Mouse (Mus musculus): ENCODE measurements around the gene Fndc9. TPM values are rescaled to one million over a fixed set of nuclear protein-coding genes. Genes with fewer than 3 reads are reported as not detected.
A peak's percentile ranks its signal among the peaks of the same experiment; 100 is the strongest.

Gene Fndc9
- polyA plus RNA-seq, 1 experiment from 2014 or later, result 0.80 TPM

DNA sequence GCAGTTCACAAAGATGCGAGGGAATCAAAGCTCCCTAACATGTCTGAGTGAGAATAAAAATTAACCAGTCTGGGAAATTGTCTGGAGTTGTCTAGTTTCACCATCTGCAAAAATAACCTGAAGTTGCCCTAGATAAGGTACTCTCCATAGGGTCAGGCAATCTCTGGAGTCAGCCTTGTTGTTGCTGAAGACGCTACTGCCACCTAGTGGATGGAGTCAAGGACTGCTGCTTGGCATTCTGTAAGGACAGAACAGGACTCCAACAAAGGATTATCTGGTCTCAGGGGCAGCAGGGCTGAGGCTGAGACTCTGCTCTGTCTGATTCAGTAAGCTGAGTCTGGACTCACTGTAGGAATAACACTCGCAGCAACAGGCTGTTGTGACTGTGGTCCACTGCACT lies 20.0 kb upstream of the Fndc9 start:
- Histone ChIP-seq H3K36me3 (peaks cover 17% of the 10 kb centered on the region), H3K4me3 (no peak overlapping the region), H3K27ac (peak overlapping the region; percentile 74), H3K9me3 (no peaks in the 10 kb centered on the region), H3K27me3 (ENCODE audit: insufficient read depth, poor library complexity, severe bottlenecking) (no peaks in the 10 kb centered on the region), H3K4me1 (replicated peaks) (peaks cover 56% of the 10 kb centered on the region)
- WGBS, result 26% methylated on average over 3 of the region's 3 CpGs
- DNase-seq (ENCODE audit: low spot score), result peak; percentile 81

DNA sequence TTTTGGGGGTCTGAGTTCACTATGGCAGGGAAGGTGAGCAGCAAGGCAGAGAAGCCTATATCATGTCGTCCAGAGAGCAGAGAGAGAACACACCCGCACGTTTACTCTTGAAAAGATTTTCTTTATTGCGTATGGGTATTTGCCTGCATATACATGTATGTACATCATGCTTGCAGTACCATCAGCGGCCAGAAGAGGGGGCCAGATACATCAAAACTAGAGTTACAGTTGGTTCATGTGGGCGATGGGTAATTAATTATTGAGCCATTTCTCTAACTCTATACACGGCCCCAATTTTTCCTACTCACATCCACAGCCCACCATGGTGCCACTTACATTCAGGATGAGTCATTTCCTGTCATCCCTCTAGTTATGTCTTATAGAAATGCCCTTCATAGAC lies 18.7 kb upstream of the Fndc9 start:
- H3K9me3 ChIP-seq, result no peaks in the 10 kb centered on the region
- WGBS, result 73% methylated on average over 7 of the region's 7 CpGs
- H3K36me3 ChIP-seq, result peaks cover 28% of the 10 kb centered on the region
- no peak for DNase-seq (ENCODE audit: low spot score)
- no peak overlapping the region for H3K27ac ChIP-seq
- H3K4me1 ChIP-seq (replicated peaks), result peaks cover 53% of the 10 kb centered on the region
- H3K4me3 ChIP-seq, result no peak overlapping the region
- H3K27me3 ChIP-seq (ENCODE audit: insufficient read depth, poor library complexity, severe bottlenecking), result no peaks in the 10 kb centered on the region

DNA sequence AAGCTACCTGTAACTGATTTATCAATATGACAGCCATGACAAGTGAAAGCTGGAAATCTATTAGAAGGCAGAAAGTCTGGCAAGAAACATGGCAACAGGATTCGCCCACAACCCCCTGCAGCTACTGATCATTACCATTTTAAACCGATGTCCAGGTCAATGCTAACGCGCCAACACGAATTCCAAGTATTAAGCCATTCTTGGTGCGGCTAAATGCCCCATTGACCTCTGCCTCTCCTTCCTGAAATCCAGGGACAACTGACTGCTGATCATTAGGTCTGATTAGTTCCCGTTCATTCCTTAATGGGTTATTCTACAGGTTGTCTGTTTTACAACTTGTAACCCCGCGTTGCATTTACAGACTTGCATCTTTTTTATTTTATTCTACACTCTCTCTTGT lies 17.6 kb upstream of the Fndc9 start:
- H3K4me3 ChIP-seq, result no peak overlapping the region
- H3K27me3 ChIP-seq (ENCODE audit: insufficient read depth, poor library complexity, severe bottlenecking), result no peaks in the 10 kb centered on the region
- WGBS, result 86% methylated on average over 9 of the region's 9 CpGs
- H3K9me3 ChIP-seq, result no peaks in the 10 kb centered on the region
- peaks cover 44% of the 10 kb centered on the region for H3K4me1 ChIP-seq (replicated peaks)
- no peak for DNase-seq (ENCODE audit: low spot score)
- H3K36me3 ChIP-seq, result peaks cover 36% of the 10 kb centered on the region
- H3K27ac ChIP-seq, result no peak overlapping the region; the same call in 1 of the 2 replicates

DNA sequence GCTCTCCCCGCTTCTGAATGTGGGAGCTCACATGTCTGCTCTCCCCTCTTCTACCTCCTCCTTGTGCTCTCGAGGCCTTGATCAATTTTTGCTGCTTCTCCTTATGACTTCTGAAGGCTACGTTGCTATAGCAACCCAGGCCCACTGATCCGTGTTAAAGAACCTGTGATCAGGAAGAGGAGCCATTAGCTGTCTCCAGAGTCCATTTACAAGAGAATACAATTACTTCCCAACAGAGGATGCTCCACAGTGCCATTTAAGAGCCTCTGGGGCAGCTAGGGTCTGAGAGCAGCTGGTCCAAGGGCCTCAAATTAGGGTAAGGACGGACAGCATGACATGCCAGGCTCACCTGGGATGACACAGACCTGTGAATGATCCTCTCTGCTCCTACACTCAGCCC lies 16.7 kb upstream of the Fndc9 start:
- H3K27ac ChIP-seq, result peak overlapping the region; percentile 77
- no peak for DNase-seq (ENCODE audit: low spot score)

DNA sequence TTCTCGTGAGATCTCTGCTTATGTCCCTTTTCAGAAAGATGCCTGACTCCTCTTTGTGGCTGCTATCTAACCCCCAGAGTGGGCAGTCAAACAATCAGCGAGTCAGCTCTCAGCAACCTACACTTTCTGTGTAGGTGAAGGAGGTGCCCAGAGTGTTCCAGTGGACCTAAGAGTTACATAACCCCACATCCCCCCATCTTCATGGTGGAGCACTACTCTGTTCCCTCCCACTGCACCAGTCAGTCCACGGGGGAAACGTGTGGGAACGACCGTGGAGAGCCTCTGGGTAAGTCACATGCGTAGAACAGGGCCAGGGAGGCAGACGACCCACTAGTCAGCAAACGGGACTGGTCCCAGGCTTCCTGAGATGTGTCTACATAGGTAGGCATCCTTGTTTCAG lies 16.0 kb upstream of the Fndc9 start:
- H3K4me1 ChIP-seq (replicated peaks), result peaks cover 42% of the 10 kb centered on the region
- DNase-seq (ENCODE audit: low spot score), result no peak
- H3K36me3 ChIP-seq, result peaks cover 47% of the 10 kb centered on the region
- H3K9me3 ChIP-seq, result 0 out of 2 replicates have a peak, but pooled peaks cover 2% of the 10 kb centered on the region
- H3K4me3 ChIP-seq, result no peak overlapping the region
- H3K27ac ChIP-seq, result peak overlapping the region; percentile 77
- 81% methylated on average over 9 of the region's 9 CpGs for WGBS
- H3K27me3 ChIP-seq (ENCODE audit: insufficient read depth, poor library complexity, severe bottlenecking), result no peaks in the 10 kb centered on the region

More for the DNA sequence above, 16.7 kb upstream of the Fndc9 start:
- Histone ChIP-seq H3K36me3 (peaks cover 44% of the 10 kb centered on the region), H3K27me3 (ENCODE audit: insufficient read depth, poor library complexity, severe bottlenecking) (no peaks in the 10 kb centered on the region), H3K4me1 (replicated peaks) (peaks cover 42% of the 10 kb centered on the region), H3K9me3 (no peaks in the 10 kb centered on the region), H3K4me3 (no peak overlapping the region)
- WGBS, result 26% methylated on average over 5 of the region's 5 CpGs

DNA sequence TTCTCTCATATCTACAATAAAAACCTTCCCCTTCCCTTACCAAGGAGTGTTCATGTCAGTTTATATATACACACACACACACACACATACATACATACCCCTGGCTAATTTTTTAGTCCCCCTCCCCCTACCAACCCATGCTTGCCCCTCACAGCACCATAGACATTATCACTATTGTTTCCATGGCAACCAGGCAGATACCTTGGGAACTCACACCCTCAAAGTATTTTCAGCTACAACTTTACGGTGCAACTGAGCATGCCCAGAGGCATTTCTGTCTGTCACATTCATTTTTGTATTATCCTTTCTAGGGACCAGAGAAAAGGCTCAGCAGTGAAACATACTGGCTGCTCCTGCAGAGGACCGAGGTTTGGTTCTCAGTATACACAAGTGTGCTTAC lies 15.1 kb upstream of the Fndc9 start:
- no peak overlapping the region for H3K27ac ChIP-seq
- whole genome bisulfite sequencing, result 75% methylated on average over 2 of the region's 2 CpGs
- peaks cover 36% of the 10 kb centered on the region for H3K4me1 ChIP-seq (replicated peaks)
- H3K9me3 ChIP-seq, result 0 out of 2 replicates have a peak, but pooled peaks cover 2% of the 10 kb centered on the region
- H3K27me3 ChIP-seq (ENCODE audit: insufficient read depth, poor library complexity, severe bottlenecking), result no peaks in the 10 kb centered on the region
- no peak for DNase-seq (ENCODE audit: low spot score)
- H3K4me3 ChIP-seq, result no peak overlapping the region
- peaks cover 47% of the 10 kb centered on the region for H3K36me3 ChIP-seq

DNA sequence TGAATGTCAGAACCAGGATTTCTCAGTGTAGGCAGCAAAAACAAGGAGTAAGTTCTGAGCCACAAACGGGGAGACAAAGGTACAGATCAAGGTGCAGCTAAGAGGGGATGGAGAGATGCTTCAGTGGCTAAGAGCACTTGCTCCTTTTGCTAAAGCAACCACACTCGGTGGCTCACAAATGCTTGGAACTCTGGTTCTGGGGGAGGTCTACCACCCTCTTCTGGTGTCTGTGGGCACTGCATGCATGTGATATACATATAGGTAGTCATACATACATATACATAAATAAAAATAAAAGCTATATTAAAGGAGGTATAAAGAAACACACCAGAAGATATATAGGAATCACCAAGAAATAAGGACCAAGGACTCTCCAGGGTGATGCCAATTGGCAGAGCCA lies 11.8 kb upstream of the Fndc9 start:
- H3K36me3 ChIP-seq, result peaks cover 38% of the 10 kb centered on the region
- H3K9me3 ChIP-seq, result 0 out of 2 replicates have a peak, but pooled peaks cover 2% of the 10 kb centered on the region
- peaks cover 25% of the 10 kb centered on the region for H3K4me1 ChIP-seq (replicated peaks)
- no peak overlapping the region for H3K4me3 ChIP-seq
- DNase-seq (ENCODE audit: low spot score), result no peak
- H3K27me3 ChIP-seq (ENCODE audit: insufficient read depth, poor library complexity, severe bottlenecking), result no peaks in the 10 kb centered on the region
- WGBS, result 80% methylated on average over 2 of the region's 2 CpGs
- H3K27ac ChIP-seq, result no peak overlapping the region

DNA sequence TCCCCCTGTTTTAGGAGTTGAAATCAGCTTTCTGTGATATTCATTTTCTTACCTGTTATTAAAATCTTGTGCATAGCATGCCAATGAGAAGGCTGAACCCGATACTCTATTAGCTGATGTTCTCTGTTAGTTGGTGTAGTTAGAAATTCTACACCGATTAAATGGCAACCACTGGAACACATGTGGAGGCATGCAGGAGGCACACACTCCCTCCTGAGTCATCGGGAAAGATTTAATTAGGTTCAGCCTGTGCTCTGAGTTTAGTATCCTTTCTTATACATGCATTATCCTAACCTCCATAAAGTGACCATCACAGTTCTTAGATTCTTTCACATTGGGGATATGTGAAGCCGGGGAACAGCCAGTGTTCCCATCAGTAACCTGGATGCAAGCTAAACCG lies 10.0 kb upstream of the Fndc9 start:
- H3K4me1 ChIP-seq (replicated peaks), result 0 out of 2 replicates have a peak, but pooled peaks cover 8% of the 10 kb centered on the region
- no peak for DNase-seq (ENCODE audit: low spot score)
- H3K36me3 ChIP-seq, result peaks cover 35% of the 10 kb centered on the region
- no peak overlapping the region for H3K27ac ChIP-seq
- H3K27me3 ChIP-seq (ENCODE audit: insufficient read depth, poor library complexity, severe bottlenecking), result no peaks in the 10 kb centered on the region
- no peak overlapping the region for H3K4me3 ChIP-seq
- 89% methylated on average over 5 of the region's 5 CpGs for WGBS
- H3K9me3 ChIP-seq, result 0 out of 2 replicates have a peak, but pooled peaks cover 2% of the 10 kb centered on the region

DNA sequence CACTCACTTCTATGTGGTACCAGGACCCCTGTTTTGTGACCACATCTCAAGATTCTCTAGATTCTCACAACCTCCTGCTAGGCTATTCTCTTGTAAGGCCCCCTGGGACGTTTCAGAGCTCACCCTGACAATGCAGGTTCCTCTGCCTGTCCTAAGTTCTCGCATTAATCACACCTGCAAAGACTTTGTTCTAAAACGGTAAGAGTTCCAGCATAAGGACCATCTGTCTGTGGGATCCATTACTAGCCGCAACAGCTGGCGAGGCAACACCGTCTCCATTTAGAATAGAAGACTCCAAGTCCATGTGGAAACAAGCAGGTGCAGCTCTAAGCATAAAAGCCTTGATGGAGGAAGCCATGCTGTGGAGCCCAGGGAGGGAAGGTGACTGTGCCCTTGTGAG lies 5.1 kb upstream of the Fndc9 start:
- WGBS, result 67% methylated on average over 6 of the region's 6 CpGs
- H3K27me3 ChIP-seq (ENCODE audit: insufficient read depth, poor library complexity, severe bottlenecking), result no peaks in the 10 kb centered on the region
- no peak for DNase-seq (ENCODE audit: low spot score)

DNA sequence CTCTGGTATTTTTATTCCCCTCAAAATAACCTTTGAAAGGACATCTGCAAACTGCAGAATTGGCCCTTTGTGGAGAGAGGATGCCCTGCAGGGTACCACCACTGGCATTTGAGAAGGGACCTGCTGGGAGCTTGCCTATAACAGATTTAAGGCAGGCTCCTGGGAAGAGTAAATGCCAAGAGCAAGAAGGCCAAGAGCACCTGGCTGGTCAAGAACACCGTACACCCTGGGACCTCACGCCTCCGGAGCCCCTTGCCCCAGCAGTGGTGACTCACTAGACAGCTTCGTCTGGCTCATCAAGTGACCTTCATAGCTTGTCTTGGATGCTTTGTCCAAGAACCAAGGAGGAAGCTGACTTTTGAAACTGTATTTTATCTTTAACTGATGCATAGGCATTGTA lies 2.5 kb upstream of the Fndc9 start:
- no peak for DNase-seq (ENCODE audit: low spot score)
- H3K27ac ChIP-seq, result no peak overlapping the region
- H3K27me3 ChIP-seq (ENCODE audit: insufficient read depth, poor library complexity, severe bottlenecking), result no peaks in the 10 kb centered on the region
- H3K4me1 ChIP-seq (replicated peaks), result peaks cover 21% of the 10 kb centered on the region
- WGBS, result 91% methylated on average over 4 of the region's 4 CpGs
- no peak overlapping the region for H3K4me3 ChIP-seq
- H3K9me3 ChIP-seq, result no peaks in the 10 kb centered on the region
- H3K36me3 ChIP-seq, result peaks cover 26% of the 10 kb centered on the region

More for the DNA sequence above, 5.1 kb upstream of the Fndc9 start:
- no peaks in the 10 kb centered on the region for H3K9me3 ChIP-seq
- H3K4me1 ChIP-seq (replicated peaks), result peaks cover 12% of the 10 kb centered on the region
- no peak overlapping the region for H3K4me3 ChIP-seq
- H3K36me3 ChIP-seq, result peaks cover 18% of the 10 kb centered on the region; the same call in 1 of the 2 replicates
- no peak overlapping the region for H3K27ac ChIP-seq

DNA sequence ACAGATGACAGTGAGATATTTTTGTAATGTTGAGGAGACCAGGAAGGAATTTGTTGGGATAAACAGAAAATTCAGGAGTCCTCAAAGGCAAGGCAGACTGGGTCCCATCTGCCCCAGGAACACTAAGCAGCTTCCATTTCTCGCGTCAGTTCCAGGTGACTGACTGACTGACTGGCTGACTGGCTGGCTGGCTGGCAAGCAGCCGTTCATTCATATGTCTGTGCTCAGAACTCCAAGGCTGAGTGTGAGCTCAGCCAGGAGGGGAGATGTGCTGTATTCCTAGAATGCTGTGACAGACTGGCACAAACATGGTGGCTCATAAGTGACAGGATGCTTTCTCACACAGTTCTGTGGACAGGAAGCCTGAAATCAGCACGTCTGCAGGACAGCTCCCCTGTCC lies 1.4 kb upstream of the Fndc9 start:
- Histone ChIP-seq H3K27me3 (ENCODE audit: insufficient read depth, poor library complexity, severe bottlenecking) (no peaks in the 10 kb centered on the region), H3K9me3 (no peaks in the 10 kb centered on the region), H3K36me3 (peaks cover 38% of the 10 kb centered on the region), H3K4me1 (replicated peaks) (peaks cover 21% of the 10 kb centered on the region), H3K4me3 (no peak overlapping the region), H3K27ac (0 out of 2 replicates have a peak overlapping the region, but pooled peaks have one; percentile 12)
- 75% methylated on average over 4 of the region's 4 CpGs for WGBS
- no peak for DNase-seq (ENCODE audit: low spot score)

DNA sequence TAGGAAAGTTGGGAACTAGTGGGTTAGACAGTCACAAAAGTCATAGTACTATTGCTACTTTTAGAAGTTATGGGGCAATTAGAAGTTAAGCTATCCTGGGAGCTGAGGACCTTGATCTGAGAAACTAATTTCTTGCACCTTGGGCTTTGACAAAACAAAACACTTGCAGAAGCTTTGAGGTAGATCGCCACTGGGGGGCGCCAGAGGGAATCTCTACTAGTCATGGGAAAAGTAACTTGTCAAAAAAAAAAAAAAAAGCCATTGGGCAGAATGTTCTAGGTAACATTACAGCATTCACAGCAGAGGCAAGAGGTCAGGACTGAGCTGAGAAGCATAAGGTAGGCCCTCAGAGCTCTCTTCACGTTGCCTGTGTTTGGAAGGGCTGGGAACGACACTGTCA lies 1.6 kb downstream of the Fndc9 start:
- WGBS, result 42% methylated on average over 4 of the region's 4 CpGs
- peak; percentile 68 for DNase-seq (ENCODE audit: low spot score)
- Histone ChIP-seq H3K9me3 (no peaks in the 10 kb centered on the region), H3K4me3 (no peak overlapping the region), H3K27ac (no peak overlapping the region), H3K27me3 (ENCODE audit: insufficient read depth, poor library complexity, severe bottlenecking) (no peaks in the 10 kb centered on the region), H3K36me3 (peaks cover 56% of the 10 kb centered on the region), H3K4me1 (replicated peaks) (peaks cover 21% of the 10 kb centered on the region)

DNA sequence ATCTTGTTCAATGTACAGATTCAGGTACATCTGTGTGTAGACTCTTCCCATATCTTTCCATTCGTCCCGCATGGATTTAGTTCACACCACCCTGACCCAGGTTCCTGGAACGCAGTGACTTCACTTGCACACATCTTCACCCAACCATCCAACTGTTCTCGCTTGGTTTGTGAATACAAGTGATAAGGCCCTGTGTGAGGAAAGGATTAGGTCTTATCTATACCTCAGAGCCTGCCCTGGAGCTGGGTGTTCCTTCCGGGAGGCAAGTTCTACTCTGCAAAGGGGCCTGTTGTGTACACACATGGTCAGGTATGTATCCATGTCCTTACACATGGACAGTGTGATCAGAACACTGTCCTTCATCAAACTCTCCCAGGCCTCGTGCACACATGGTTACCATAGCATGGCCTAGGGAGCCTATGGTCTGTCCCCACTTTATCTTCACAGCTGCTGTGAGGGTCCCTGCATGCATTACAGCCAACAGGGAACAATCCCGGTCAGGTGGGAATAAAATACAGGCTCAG lies 5.9 kb downstream of the Fndc9 start:
- Histone ChIP-seq H3K27me3 (ENCODE audit: insufficient read depth, poor library complexity, severe bottlenecking) (no peaks in the 10 kb centered on the region), H3K36me3 (peaks cover 79% of the 10 kb centered on the region), H3K4me3 (no peak overlapping the region), H3K9me3 (no peaks in the 10 kb centered on the region), H3K4me1 (replicated peaks) (no peaks in the 10 kb centered on the region), H3K27ac (no peak overlapping the region)
- no peak for DNase-seq (ENCODE audit: low spot score)
- WGBS, result 92% methylated on average over 7 of the region's 7 CpGs

DNA sequence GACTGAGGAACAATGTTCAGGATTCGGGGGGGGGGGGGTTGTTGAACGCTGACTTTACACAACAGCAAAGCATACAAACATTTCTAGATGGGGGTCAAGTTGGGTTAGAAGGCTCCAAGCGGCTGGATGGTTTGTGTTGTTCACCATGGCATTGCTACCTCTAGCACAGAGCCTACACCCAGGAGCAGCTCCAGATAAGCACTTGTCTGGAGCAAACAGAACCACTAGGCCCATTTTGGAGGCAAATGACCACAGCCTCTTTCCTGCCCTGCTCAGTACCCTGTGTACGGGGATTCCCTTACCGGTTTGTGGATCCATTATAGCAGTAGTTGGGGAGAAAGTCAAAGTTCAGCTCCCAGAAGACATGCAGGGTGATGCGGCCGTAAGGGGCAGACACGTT lies 6.7 kb downstream of the Fndc9 start:
- no peak for DNase-seq (ENCODE audit: low spot score)
- Histone ChIP-seq H3K9me3 (no peaks in the 10 kb centered on the region), H3K36me3 (peaks cover 86% of the 10 kb centered on the region), H3K4me3 (no peak overlapping the region), H3K27me3 (ENCODE audit: insufficient read depth, poor library complexity, severe bottlenecking) (no peaks in the 10 kb centered on the region), H3K27ac (no peak overlapping the region), H3K4me1 (replicated peaks) (no peaks in the 10 kb centered on the region)
- WGBS, result 95% methylated on average over 8 of the region's 8 CpGs

All from hindbrain, embryonic 10.5 days (tissue).